Mouse (Mus musculus) lung, postnatal 4 days (tissue): ENCODE data around the gene Rsbn1l.

Experiments used
- DNase-seq, 2 experiments: peaks; one replicate each; pipeline ENCODE4 v3.0.0; 2021

Gene Rsbn1l

GRCm38 (mm10) chr5:20956298-20956697 lies at the start of gene Rsbn1l:
Gene Rsbn1l, minus strand, starts transcription at chr5:20956398.
- no peak for DNase-seq

DNA sequence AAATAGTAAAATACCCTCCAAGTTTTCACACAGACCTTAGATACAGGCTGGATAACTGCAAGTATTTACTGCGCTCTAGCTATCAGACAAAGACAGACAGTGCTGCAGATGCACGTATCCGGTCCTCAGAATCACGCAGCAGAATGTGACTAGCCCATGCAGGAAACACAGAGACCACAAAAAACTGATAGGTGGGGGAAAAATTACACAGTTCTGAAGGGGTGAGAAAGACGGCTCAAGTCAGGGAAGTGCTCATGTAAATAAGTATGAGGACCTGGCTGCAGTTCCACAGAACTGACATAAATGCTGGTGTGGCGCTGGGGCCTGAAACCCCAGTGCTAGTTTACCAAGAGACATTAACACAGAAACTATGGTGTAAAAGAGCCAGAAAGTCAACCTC lies 46.5 kb upstream of the Rsbn1l start:
- DNase-seq, result no peak

DNA sequence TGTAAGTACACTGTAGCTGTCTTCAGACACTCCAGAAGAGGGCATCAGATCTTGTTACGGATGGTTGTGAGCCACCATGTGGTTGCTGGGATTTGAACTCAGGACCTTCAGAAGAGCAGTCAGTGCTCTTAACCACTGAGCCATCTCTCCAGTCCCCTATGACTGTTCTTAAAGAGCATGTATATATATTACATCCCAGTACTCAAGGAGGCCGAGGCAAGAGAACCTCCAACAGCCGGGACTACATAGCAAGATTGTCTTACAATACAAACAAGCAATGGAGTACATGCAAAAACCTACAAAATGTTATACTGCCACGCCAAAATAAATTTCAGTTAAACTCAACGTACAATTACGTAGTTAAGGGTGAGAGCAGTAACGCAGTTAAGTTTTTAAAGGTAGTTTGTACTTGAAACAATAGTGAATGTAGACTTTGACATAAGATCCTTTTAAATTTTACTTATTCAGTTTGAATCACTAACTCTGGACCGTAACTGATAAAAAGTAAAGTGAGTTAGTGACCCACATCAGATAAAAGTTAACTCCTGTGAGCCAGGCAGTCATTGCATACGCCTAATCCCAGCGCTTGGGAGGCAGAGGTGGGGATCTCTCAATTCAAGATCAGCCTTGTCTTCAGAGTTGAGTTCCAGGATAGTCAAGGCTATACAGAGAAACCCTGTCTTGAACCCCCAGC lies 45.6 kb upstream of the Rsbn1l start:
- no peak for DNase-seq

GRCm38 (mm10) chr5:20998427-20998826 lies 42.2 kb upstream of the Rsbn1l start:
- no peak for DNase-seq

DNA sequence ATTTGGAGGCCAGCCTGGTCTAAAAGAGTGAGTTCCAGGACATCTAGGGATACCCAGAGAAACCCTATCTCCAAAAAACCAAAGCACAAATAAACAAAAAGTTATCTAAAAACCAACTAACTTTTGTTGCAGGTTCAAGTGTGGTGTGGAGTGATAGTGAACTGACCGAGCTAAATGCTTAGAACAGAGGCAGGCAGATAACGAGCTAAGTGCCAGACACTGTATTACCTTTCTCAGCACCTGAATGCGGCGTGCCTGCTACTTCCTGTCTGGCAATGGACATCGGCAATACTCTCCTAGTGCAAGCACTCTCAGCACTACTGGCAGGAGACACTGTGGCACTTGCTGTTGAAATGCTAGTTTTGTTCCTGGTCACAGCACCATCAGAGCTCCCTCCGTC lies 41.4 kb upstream of the Rsbn1l start:
- no peak for DNase-seq

GRCm38 (mm10) chr5:20990062-20990809 lies 34.0 kb upstream of the Rsbn1l start:
- DNase-seq, result no peak

- no peak for DNase-seq
Observed at GRCm38 (mm10) chr5:20986271-20986670, 30.1 kb upstream of the Rsbn1l start.

- DNase-seq, result no peak
Observed at GRCm38 (mm10) chr5:20983505-20983904, 27.3 kb upstream of the Rsbn1l start.

DNA sequence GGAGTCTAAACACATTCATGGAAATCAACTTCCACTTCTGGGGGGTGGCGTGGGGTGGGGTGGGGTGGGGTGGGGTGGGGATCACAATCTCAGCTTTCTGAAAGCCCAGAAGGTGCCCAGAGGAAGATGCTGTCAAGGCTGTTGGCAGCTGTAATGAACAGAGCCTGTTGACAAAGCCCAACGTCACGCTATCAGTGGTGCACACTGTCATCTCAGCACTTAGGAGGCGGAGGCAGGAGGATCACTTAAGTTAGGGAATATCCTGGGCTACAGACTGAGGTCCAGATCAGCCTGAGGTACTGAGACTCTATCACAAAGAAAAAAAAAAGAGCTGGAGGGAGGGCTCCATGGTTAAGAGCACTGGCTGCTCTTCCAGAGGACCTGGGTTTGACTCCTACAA lies 18.5 kb upstream of the Rsbn1l start:
- no peak for DNase-seq

DNA sequence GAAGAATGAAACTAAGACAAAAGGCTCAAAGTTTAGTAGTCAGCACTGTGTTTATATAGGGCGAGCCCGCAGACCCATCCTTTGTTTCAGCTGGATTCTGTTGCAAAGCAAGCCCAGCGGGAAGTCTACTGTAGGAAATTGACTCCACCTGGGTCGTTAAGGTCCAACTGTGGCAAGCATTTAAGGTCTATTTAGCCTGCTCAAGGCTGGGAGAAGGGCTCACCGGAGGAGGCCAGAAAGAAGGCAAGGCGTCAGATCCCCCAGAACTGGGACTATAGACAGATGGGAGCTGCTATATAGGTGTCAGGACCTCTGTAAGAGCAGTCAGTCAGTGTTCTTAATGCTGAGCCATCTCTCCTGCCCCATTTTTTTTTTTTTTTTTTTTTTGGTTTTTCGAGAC lies 17.8 kb upstream of the Rsbn1l start:
- no peak for DNase-seq

GRCm38 (mm10) chr5:20973069-20973468 lies 16.9 kb upstream of the Rsbn1l start:
- DNase-seq, result no peak

DNA sequence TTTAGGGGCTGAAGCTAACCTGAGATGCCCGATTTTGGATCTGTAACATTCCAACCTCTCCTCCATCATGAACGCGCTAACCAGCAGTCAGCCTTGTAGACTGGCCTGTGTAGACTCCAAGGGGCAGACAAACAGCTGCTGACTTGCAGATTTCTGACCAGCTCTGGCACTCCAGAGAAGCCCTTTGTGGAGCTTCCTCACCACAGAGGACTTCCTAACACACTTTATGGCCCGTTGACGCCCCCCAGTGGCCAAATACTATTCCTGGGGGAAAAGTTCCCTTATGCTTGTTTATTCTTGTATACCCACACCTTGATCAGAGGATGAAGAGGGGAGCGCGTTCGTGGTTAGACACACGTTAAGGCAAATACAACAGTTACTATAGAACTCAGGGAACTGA lies 12.8 kb upstream of the Rsbn1l start:
- DNase-seq, result peak; percentile 29 to 57

DNA sequence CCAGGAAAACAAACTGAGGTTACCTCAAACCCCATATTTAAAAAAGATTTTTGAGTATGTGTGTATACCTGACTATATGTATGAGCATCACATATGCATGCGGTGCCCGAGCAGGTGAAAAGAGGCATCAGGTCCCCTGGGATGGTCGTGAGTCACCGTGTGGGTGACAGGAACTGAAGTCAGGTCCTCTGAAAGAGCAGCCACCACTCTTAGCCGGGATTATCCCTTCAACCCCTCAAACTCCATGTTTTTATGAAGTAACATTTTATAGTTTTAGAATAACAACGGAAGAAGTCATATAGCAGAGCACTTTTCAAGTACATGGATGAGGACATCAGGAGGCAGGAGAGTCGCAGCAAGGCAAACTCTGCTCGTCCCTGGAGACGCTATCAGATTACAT lies 12.3 kb upstream of the Rsbn1l start:
- DNase-seq, result no peak

- no peak for DNase-seq
Observed at GRCm38 (mm10) chr5:20967942-20968341, 11.7 kb upstream of the Rsbn1l start.

DNA sequence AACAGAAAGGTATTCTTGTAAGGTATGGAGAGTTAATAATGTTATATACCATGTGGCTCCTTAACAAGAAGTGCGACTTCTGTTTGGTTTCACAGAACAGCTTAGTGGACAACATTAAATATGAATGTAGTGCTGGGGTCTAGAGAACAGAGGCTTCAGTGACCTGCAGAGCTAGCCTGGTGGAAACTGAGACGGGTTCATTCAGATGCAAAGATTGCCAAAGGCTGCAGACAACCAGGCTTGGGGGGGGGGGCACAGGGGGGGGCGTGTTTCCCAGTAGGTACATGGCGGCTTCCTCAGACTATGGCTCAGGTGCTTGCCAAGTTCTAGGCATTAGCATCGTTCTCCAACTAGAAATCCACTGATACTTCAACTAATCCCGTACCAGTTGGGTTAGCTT lies 8.2 kb upstream of the Rsbn1l start:
- DNase-seq, result no peak

DNA sequence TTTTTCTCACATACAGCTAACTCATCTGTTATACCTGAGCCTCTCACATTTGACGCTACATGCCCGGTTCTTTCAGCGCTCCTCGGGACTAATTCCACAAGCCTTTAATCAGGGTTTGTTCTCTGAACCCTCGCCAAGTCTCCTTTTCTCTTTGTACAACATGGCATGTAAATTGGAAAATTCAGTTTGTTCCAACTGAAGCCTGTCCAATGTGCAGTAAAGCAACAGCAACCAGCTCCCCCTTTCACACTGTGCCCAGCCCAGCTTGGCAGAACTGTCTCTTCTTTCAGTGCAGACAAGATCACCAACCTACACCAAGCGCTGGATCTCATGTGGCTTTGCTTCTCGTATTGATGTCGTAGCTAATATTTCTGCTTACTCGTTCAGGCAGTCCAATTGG lies 7.1 kb upstream of the Rsbn1l start:
- DNase-seq, result no peak

GRCm38 (mm10) chr5:20960927-20961326 lies 4.7 kb upstream of the Rsbn1l start:
- no peak for DNase-seq

DNA sequence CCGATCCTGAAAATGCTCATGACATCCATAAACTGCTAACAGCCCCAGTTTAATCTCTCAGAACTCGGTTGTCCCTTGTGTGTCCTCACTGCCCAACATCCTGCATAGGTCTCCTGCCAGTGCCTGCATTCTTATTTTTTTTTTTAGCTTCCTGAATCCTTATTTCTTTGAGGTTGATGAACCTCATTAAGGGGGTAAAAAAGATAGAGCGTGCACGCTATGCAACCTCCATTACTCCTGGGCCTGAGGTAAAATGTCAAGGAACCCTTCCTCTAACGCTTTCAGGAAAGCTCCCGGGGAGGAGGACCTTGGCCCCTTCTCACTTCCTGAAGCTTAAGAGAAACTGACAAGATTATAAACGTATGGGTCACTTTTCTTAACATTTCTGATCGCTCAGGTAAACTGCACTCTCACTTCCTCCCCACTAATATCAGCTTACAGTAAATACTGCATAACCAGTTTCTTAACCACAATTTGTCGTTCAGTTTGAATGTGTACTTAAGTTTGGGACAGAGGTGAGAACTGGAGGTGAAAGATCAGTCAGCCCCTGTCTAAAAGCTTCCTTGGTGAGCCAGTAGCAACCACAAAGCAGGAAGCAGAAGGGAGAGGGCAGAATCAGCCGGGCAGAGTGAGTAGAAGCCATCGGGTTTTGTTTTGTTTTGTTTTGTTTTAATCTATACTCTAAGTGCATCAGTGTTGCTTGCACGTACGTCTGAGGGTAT lies 923 bp downstream of the Rsbn1l start:
- no peak for DNase-seq

- DNase-seq, result no peak
Observed at GRCm38 (mm10) chr5:20952337-20952925, 3.8 kb downstream of the Rsbn1l start.

DNA sequence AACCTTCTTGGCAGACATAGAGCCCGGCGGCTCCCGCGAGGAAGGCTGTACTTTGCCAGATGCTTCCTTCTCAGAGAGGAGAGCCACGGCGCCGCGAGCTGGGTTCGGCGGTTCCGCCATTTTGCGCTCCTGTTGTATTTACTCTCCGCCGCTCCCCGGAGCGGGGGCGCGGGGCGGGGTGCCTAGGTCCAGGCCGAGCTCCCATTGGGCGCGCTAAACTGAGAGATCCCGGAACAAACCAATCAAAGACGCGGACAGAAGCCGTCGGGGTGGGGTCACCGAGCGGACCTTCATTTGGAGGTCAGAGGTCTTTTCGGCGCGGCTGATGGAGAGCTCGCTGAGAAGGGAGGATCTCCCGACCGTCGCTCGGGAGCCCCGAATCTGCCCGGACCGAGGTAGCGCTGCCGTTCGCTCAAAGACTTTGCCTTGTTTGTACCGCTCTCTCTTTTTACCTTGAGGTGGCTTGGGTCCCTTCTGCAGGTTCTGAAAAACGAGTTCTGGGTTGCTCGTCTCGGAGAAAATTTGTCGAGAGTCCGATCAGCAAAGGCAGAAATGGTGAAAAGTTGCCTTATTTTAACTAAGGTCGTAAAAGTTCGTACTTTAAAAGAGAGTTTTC lies 4.4 kb downstream of the Rsbn1l start:
- DNase-seq, result peak; percentile 96 to 97

GRCm38 (mm10) chr5:20950855-20951650 lies 5.1 kb downstream of the Rsbn1l start:
- DNase-seq, result peak; percentile 73 to 75

DNA sequence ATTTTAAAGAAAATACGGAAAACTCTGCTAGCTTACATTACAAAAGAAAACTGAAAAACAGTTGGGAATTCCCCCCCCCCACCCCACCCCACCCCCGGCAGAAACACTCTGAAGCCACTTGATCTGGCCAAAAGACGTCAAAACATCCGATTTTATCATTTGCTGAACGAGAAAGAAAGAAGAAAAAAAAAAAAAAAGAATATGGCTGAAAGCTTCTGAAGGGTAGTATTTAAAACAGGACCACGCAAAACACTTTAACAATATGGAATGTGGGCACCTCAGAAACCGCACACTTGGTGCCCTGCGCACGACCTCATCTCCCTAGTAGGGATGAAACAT lies 5.7 kb downstream of the Rsbn1l start:
- DNase-seq, result no peak
